In the genomic region with DNA sequence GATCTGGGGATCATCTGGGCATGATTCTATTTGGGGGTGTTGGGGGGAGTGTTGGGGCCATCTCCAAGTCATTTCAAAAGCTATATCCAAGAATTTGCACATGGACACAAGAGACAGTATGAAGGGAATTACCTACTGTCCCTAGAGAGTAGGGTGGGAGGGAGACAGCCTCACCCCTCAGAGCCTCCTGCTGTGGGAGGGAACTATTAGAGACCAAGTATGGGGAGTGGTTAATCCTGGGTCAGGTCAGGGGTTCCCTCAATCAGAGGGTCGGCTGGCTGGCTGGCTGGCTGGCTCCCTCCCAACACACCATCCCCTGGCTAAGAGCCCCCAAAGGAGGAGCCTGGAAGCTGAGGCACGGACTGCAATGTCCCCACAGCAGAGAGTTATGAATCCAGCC, we compare ENCODE assay signal across 13 mouse cellular contexts. TPM values are rescaled to one million over a fixed set of nuclear protein-coding genes. Genes with fewer than 3 reads are reported as not detected.
DNase-seq lines count a peak whose midpoint lies in the region; ATAC-seq and TF ChIP-seq lines count a peak whose summit lies in the region.
"Had no signal": no experiment of that assay in that cellular context is flagged by ENCODE, and none has a peak within 500 bp of the region (broad histone marks: within the 10 kb centered on the region; RNA-seq: fewer than 3 reads in every experiment).

No protein-coding gene starts in this region.

- H3K9ac ChIP-seq in liver, embryonic 15.5 days: peak overlapping the region; percentile 54
- H3K9ac ChIP-seq: limb, embryonic 15.5 days; midbrain, embryonic 12.5 days had no signal

- 0 out of 2 replicates have a peak overlapping the region, but pooled peaks have one; percentile 1 for H3K27ac ChIP-seq in heart, embryonic 10.5 days
- H3K27ac ChIP-seq in left cerebral cortex, adult 2 months: peak overlapping the region; percentile 87
- peak overlapping the region; percentile 32; the same call in 1 of the 2 replicates for H3K27ac ChIP-seq in brown adipose tissue, adult 24 weeks (replicated peaks; ENCODE audit: low read depth, low read length)
- H3K27ac ChIP-seq in liver, embryonic 15.5 days (replicated peaks): peak overlapping the region; percentile 88
- H3K27ac ChIP-seq: heart, adult 2 months; limb, embryonic 15.5 days; midbrain, embryonic 12.5 days had no signal

- DNase-seq in heart, embryonic 10.5 days (ENCODE audit: low spot score): no peak
- no peak for DNase-seq in heart, adult 18-20 months
- DNase-seq in left cerebral cortex, adult 2 months (ENCODE audit: extremely low spot score in 1 of 2, low spot score in 2 of 2): no peak
- DNase-seq in left cerebral cortex, postnatal 25 days (ENCODE audit: low spot score in 2 of 2): no peak
- no peak for DNase-seq in urinary bladder, postnatal 14 days (ENCODE audit: low spot score)
- DNase-seq in embryo, embryonic 10 days (ENCODE audit: low spot score): no peak
- DNase-seq: embryo, embryonic 11 days had no signal

- H3K4me1 ChIP-seq in heart, embryonic 10.5 days: peaks cover 43% of the 10 kb centered on the region
- peaks cover 5% of the 10 kb centered on the region for H3K4me1 ChIP-seq in brown adipose tissue, adult 24 weeks (ENCODE audit: control insufficient read depth, insufficient read depth, insufficient read length, low read length)
- H3K4me1 ChIP-seq in liver, embryonic 15.5 days (replicated peaks): peaks cover 88% of the 10 kb centered on the region

- intact Hi-C loops in left cerebral cortex, adult 2 months (cut with DNase I): no loop called here
- intact Hi-C loops in left cerebral cortex, postnatal 25 days (cut with DNase I): no loop called here

- WGBS in heart, embryonic 10.5 days: 86% methylated on average over 2 of the region's 2 CpGs
- WGBS in liver, embryonic 15.5 days (ENCODE audit: insufficient replicate concordance): 48% methylated on average over 2 of the region's 2 CpGs

- 0 out of 2 replicates have a peak, but pooled peaks cover 3% of the 10 kb centered on the region for H3K36me3 ChIP-seq in heart, embryonic 10.5 days
- no peaks in the 10 kb centered on the region for H3K36me3 ChIP-seq in liver, embryonic 15.5 days (replicated peaks)
- H3K36me3 ChIP-seq: limb, embryonic 15.5 days had no signal

- H3K27me3 ChIP-seq in heart, embryonic 10.5 days (ENCODE audit: insufficient read depth, poor library complexity, severe bottlenecking): no peaks in the 10 kb centered on the region
- H3K27me3 ChIP-seq in liver, embryonic 15.5 days: no peaks in the 10 kb centered on the region
- H3K27me3 ChIP-seq: limb, embryonic 15.5 days; midbrain, embryonic 12.5 days had no signal

- no peak for TF ChIP-seq CTCF in left cerebral cortex, adult 2 months (IDR thresholded peaks at IDR 0.05)

- H3K9me3 ChIP-seq in heart, embryonic 10.5 days: no peaks in the 10 kb centered on the region
- H3K9me3 ChIP-seq in liver, embryonic 15.5 days (replicated peaks): no peaks in the 10 kb centered on the region
- H3K9me3 ChIP-seq: G1E; limb, embryonic 15.5 days; midbrain, embryonic 12.5 days had no signal

- peak overlapping the region; percentile 71 for H3K4me2 ChIP-seq in liver, embryonic 15.5 days
- H3K4me2 ChIP-seq: midbrain, embryonic 12.5 days had no signal

- ATAC-seq in liver, embryonic 15.5 days (ENCODE audit: insufficient read depth): peak; percentile 65

- H3K4me3 ChIP-seq in heart, embryonic 10.5 days: no peak overlapping the region
- H3K4me3 ChIP-seq in left cerebral cortex, adult 2 months: no peak overlapping the region; the same call in 1 of the 2 replicates
- no peak overlapping the region for H3K4me3 ChIP-seq in brown adipose tissue, adult 24 weeks (ENCODE audit: insufficient read depth, low read depth, low read length)
- H3K4me3 ChIP-seq in liver, embryonic 15.5 days (replicated peaks): peak overlapping the region; percentile 53
- H3K4me3 ChIP-seq: limb, embryonic 15.5 days; midbrain, embryonic 12.5 days had no signal

RNA-seq across cellular contexts. Expression of gene Plxnc1, which starts 24.7 kb away (rescaled TPM):
- 2.2 and 3.4 TPM in 2 replicates for polyA plus RNA-seq in heart, embryonic 10.5 days (2016; fragmentation: Nextera tagmentation; extraction: Ambion mirVana)
- 1 to 10 TPM; 1.8 to 3.4 TPM for total RNA-seq in heart, adult 18-20 months (2021)
- 10 to 100 TPM; 46.2 to 49.9 TPM for total RNA-seq in left cerebral cortex, adult 2 months (2021)
- 10 to 100 TPM; 40.8 to 43.9 TPM for total RNA-seq in left cerebral cortex, postnatal 25 days (2021)
- 0.50 and 1.1 TPM in 2 replicates for polyA plus RNA-seq in brown adipose tissue, adult 24 weeks (2012; ENCODE audit: insufficient read depth, insufficient read length, missing spikeins)
- 2.1 and 2.2 TPM in 2 replicates for polyA plus RNA-seq in liver, embryonic 15.5 days (2015; fragmentation: Nextera tagmentation; extraction: Ambion mirVana)

Comparison
In these comparisons a context has a peak if more than half of its experiments do, and no peak if none do; other contexts are left out.
1. H3K27ac ChIP-seq: peak in every context shown above with its lines; median percentile 88 in liver, embryonic 15.5 days; 87 in left cerebral cortex, adult 2 months; 32 in brown adipose tissue, adult 24 weeks; 1 in heart, embryonic 10.5 days.
2. RNA of gene Plxnc1, which starts 24.7 kb away (total RNA-seq): 46.2 to 49.9 TPM in left cerebral cortex, adult 2 months and 40.8 to 43.9 TPM in left cerebral cortex, postnatal 25 days; 1.8 to 3.4 TPM in heart, adult 18-20 months; every median in the first group is over 4 times any median in the second.